Mouse (Mus musculus): ENCODE measurements around the gene Olfr1497. TPM values are rescaled to one million over a fixed set of nuclear protein-coding genes. Genes with fewer than 3 reads are reported as not detected.
"Not testable (repeated sequence)": the region's sequence is repeated elsewhere in the genome, so short reads cannot be mapped to it uniquely, and the experiment has no call there.

Olfr1497 gene
- polyA plus RNA-seq (2021) = not detected

DNA sequence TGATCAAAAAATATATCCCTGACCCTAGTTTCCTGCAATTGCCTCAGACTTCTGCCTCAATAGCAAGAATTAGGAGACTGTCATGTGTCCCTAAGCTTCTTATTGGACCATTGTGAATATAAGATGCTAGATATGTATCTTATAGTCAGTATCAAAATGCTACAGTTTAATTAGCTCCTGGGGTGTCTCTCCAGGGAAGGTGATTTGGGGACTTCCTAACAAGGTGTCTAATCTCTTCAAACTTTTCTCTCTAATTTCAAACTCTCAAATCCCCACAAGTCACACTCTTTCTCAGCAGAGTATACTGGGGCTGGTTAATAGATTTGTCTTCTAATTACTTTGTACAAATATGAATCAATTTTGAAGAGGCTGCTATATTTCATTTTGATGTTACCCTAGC, at the start of gene Olfr1497:
TSS of gene Olfr1497 (minus strand) at position 101 of the 400 bp plus-strand sequence.
- in situ Hi-C loops (cut with MboI; ENCODE audit: low pct_unique_long_range_greater_than_20kb) = no loop called here
- CTCF ChIA-PET = no interaction called here
- DNase-seq (ENCODE audit: low read depth, low spot score) (no peak), ATAC-seq (no peak)
- POLR2A ChIA-PET = no interaction called here
- TF ChIP-seq CTCF (IDR thresholded peaks at IDR 0.05) = no peak
- no peaks in the 10 kb centered on the region for H3K27me3 ChIP-seq

DNA sequence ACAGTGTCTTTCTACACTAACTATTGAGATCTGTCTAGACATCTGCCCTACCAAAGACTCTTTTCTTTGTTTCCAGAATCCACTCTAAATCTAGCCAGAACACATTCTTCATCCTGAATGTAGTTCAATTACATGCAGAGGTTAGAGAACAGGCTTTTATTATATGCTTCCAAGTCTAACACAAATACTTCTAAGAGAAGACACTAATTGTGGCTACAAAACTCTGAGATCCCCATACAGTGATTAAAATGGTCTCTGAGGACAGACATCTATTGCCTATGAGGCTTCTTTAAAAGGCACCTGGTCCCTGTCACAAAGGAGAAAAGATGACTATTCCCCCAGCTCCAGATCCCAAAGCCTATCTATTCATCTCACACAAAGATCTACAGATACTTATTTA, 32.4 kb upstream of the Olfr1497 start, which contains the start of gene Olfr1500:
TSS of gene Olfr1500 (minus strand) at position 101 of the 400 bp plus-strand sequence.
- in situ Hi-C loops (cut with MboI; ENCODE audit: low pct_unique_long_range_greater_than_20kb) = no loop called here
- ChIA-PET CTCF (interaction anchor here (1.2 kb wide), 1 partner anchor 24 kb away, joined by 3 read pairs; no protein-coding TSS in a partner anchor), POLR2A (no interaction called here)
- DNase-seq (ENCODE audit: low read depth, low spot score) (no peak), ATAC-seq (no peak)
- H3K27me3 ChIP-seq = no peaks in the 10 kb centered on the region
- TF ChIP-seq CTCF (IDR thresholded peaks at IDR 0.05) = no peak

DNA sequence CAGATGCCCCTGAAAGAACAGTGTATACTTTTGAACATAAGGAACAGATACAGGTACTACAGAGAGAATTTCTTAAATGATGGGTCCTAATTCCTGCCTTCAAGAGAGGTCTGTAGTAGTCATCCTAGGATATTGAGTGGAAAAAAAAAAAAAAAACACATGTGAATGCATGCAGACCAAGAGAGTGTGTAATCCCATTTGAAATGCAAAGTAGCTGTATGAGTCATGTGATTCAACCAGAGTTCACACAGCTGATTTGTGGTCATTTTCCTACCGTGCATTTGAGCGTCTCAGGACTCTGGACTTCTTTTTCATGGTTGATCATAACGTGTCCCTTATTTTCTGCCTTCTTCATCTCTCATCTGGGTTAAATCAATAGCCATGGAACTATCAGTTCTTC, 30.4 kb upstream of the Olfr1497 start:
- in situ Hi-C loops (cut with MboI; ENCODE audit: low pct_unique_long_range_greater_than_20kb) = no loop called here
- ChIA-PET POLR2A (interaction anchor here (0.6 kb wide), 1 partner anchor 18 kb away, joined by 3 read pairs; no protein-coding TSS in a partner anchor), CTCF (no interaction called here)
- peaks cover 6% of the 10 kb centered on the region for H3K27me3 ChIP-seq
- ATAC-seq (no peak), DNase-seq (ENCODE audit: low read depth, low spot score) (no peak)
- TF ChIP-seq CTCF (IDR thresholded peaks at IDR 0.05) = no peak

DNA sequence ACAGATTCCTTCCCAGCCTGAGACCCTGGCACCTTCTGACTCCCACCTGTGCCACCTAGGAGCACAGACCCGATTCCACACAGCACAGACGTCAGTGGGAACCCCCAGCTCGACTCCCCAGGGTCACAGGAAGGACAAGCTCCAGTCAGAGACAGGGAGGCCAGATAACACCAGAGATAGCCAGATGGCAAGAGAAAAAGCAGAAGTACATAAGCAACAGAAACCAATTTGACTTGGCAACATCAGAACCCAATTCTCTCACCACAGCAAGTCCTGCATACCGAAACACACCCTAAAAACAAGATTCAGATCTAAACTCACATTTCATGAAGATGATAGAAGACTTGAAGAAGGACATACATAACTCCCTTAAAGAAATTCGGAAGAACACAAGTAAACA, 22.8 kb upstream of the Olfr1497 start:
- H3K27me3 ChIP-seq = peaks cover 9% of the 10 kb centered on the region
- ChIA-PET CTCF (no interaction called here), POLR2A (no interaction called here)
- no peak for ATAC-seq
- in situ Hi-C loops (cut with MboI; ENCODE audit: low pct_unique_long_range_greater_than_20kb) = loop anchor here (25.0 kb wide), 2 partner anchors 1284 to 1384 kb away; partner anchors contain the start of genes Fam111a and Pfpl
- no peak for DNase-seq (ENCODE audit: low read depth, low spot score)
- TF ChIP-seq CTCF (IDR thresholded peaks at IDR 0.05) = no peak

DNA sequence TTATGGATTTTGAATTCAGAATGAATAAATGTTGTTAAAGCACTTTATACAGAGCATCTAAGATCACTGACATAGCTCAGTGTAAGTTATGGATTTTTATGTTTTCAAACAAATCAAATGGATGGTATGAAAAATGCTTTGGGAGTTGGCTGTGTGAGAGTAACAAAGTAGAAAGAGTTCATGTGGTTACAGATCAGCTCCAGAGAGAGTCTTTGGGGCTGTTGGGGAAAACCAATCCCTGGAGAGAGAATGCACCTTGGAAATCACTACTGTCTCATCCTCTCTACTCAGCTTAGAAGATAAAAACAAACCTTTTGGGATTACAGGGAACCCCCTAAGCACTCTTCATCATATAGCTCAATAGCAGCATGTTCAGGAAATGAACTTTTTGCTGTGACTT, 21.3 kb upstream of the Olfr1497 start, which contains the start of gene Olfr1499:
TSS of gene Olfr1499 (minus strand) at position 101 of the 400 bp plus-strand sequence.
- CTCF ChIA-PET = interaction anchor here (1.9 kb wide), 1 partner anchor 14 kb away, joined by 5 read pairs; no protein-coding TSS in a partner anchor
- POLR2A ChIA-PET = no interaction called here
- DNase-seq (ENCODE audit: low read depth, low spot score) = no peak
- no peak for ATAC-seq
- peaks cover 4% of the 10 kb centered on the region for H3K27me3 ChIP-seq
- TF ChIP-seq CTCF (IDR thresholded peaks at IDR 0.05) = no peak
- in situ Hi-C loops (cut with MboI; ENCODE audit: low pct_unique_long_range_greater_than_20kb) = loop anchor here (25.0 kb wide), 2 partner anchors 1282 to 1382 kb away; partner anchors contain the start of genes Fam111a and Pfpl

GRCm38 (mm10) chr19:13818827-13819226, 20.8 kb upstream of the Olfr1497 start:
- DNase-seq (ENCODE audit: low read depth, low spot score) (no peak), ATAC-seq (no peak)
- peak; percentile 42 for TF ChIP-seq CTCF (IDR thresholded peaks at IDR 0.05)
- in situ Hi-C loops (cut with MboI; ENCODE audit: low pct_unique_long_range_greater_than_20kb) = loop anchor here (25.0 kb wide), 2 partner anchors 1282 to 1382 kb away; partner anchors contain the start of genes Fam111a and Pfpl
- ChIA-PET CTCF (interaction anchor here (1.9 kb wide), 1 partner anchor 15 kb away, joined by 5 read pairs; no protein-coding TSS in a partner anchor), POLR2A (no interaction called here)
- H3K27me3 ChIP-seq = peaks cover 5% of the 10 kb centered on the region

- POLR2A ChIA-PET = no interaction called here
- DNase-seq (ENCODE audit: low read depth, low spot score) (no peak), ATAC-seq (no peak)
- peaks cover 6% of the 10 kb centered on the region for H3K27me3 ChIP-seq
- in situ Hi-C loops (cut with MboI; ENCODE audit: low pct_unique_long_range_greater_than_20kb) = loop anchor here (25.0 kb wide), 2 partner anchors 1276 to 1376 kb away; partner anchors contain the start of genes Fam111a and Pfpl
- peak; percentile 58 for TF ChIP-seq CTCF (IDR thresholded peaks at IDR 0.05)
- CTCF ChIA-PET = no interaction called here
Observed at GRCm38 (mm10) chr19:13812823-13813222, 14.8 kb upstream of the Olfr1497 start.

- in situ Hi-C loops (cut with MboI; ENCODE audit: low pct_unique_long_range_greater_than_20kb) = loop anchor here (25.0 kb wide), 2 partner anchors 1268 to 1368 kb away; partner anchors contain the start of genes Fam111a and Pfpl
- POLR2A ChIA-PET; H3K27me3 ChIP-seq; DNase-seq (ENCODE audit: low read depth, low spot score); ATAC-seq: not testable (repeated sequence)
- CTCF ChIA-PET = interaction anchor here (1.5 kb wide), 1 partner anchor 26 kb away, joined by 3 read pairs; no protein-coding TSS in a partner anchor
Observed at GRCm38 (mm10) chr19:13805486-13805885, 7.5 kb upstream of the Olfr1497 start.

DNA sequence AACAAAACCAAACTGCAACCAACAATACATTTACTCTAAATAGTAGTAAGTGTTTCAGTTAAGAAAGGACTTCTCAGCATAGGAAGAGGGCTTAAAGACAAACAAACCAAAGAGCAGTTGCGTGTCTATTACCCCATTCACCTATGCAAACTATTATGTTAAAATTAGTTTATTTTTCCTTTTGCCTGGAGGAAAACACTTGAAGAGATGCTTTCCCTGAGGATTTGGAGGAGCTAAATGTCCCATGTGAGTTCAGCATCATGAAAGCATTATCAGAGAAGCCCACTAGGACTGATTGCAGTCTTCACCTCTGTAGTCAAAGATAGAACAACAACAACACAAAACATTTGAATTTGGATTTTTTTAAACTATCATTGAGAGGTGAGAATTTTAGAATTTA, 20.4 kb downstream of the Olfr1497 start, which contains the start of gene Olfr1496:
TSS of gene Olfr1496 (plus strand) at position 301 of the 400 bp plus-strand sequence.
- POLR2A ChIA-PET = no interaction called here
- H3K27me3 ChIP-seq = no peaks in the 10 kb centered on the region
- no peak for DNase-seq (ENCODE audit: low read depth, low spot score)
- ATAC-seq = no peak
- TF ChIP-seq CTCF (IDR thresholded peaks at IDR 0.05) = no peak
- CTCF ChIA-PET = interaction anchor here (0.8 kb wide), 1 partner anchor 10 kb away, joined by 3 read pairs; no protein-coding TSS in a partner anchor
- in situ Hi-C loops (cut with MboI; ENCODE audit: low pct_unique_long_range_greater_than_20kb) = no loop called here

- CTCF ChIA-PET = interaction anchor here (0.8 kb wide), 1 partner anchor 11 kb away, joined by 3 read pairs; no protein-coding TSS in a partner anchor
- no peak for ATAC-seq
- no peaks in the 10 kb centered on the region for H3K27me3 ChIP-seq
Observed at GRCm38 (mm10) chr19:13768565-13769276, 29.3 kb downstream of the Olfr1497 start.

GRCm38 (mm10) chr19:13764306-13764705, 33.7 kb downstream of the Olfr1497 start, which contains the start of gene Olfr1495:
Olfr1495 (plus strand) TSS chr19:13764606.
- DNase-seq (ENCODE audit: low read depth, low spot score) (no peak), ATAC-seq (no peak)
- no peak for TF ChIP-seq CTCF (IDR thresholded peaks at IDR 0.05)
- POLR2A ChIA-PET = no interaction called here
- in situ Hi-C loops (cut with MboI; ENCODE audit: low pct_unique_long_range_greater_than_20kb) = no loop called here
- H3K27me3 ChIP-seq = no peaks in the 10 kb centered on the region
- CTCF ChIA-PET = no interaction called here

More at GRCm38 (mm10) chr19:13768565-13769276, 29.3 kb downstream of the Olfr1497 start:
- in situ Hi-C loops (cut with MboI; ENCODE audit: low pct_unique_long_range_greater_than_20kb) = no loop called here
- TF ChIP-seq CTCF (IDR thresholded peaks at IDR 0.05) = no peak
- DNase-seq (ENCODE audit: low read depth, low spot score) = no peak
- POLR2A ChIA-PET = no interaction called here

Data from Patski (cell line).